Mouse (Mus musculus): ENCODE results near the gene Bhmt2. TPM values are rescaled to one million over a fixed set of nuclear protein-coding genes. Genes with fewer than 3 reads are reported as not detected.

Bhmt2 gene
- total RNA-seq (2021): under 1 TPM; 0.40 to 0.45 TPM
- long read RNA-seq, experiment 1, partial matches to known transcripts: 0 of 1 reads
- long read RNA-seq, experiment 1, other reads (novel, unspliced or antisense): 1 of 1 reads
- long read RNA-seq, experiment 2, partial matches to known transcripts: 0 of 2 reads
- long read RNA-seq, experiment 2, other reads (novel, unspliced or antisense): 0 of 2 reads

DNA sequence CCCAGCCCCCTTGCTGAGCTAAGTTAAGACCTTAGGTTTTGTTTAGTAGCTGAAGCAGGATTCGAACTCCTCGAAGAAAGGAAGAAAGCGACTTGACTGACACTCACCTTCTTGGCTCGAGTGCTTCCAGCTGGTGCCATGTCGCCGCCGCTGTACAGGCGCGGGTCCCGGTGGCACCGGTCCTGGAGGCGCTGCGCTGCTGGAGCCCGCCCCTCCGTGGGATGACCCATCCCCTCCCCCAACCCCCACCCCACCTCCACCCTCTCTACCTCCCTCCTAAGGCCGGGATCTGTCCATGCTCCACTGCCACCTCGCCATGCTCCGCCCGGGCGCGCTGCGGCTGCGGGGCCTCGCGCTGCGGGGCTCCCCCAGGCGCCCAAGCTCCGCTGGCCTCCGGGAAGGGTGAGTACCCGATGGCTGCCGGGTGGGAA lies at the start of gene Bhmt2, which contains the start of gene Dmgdh:
Gene Bhmt2, minus strand, starts transcription at position 172 of the 431 bp plus-strand sequence.
Gene Dmgdh, plus strand, starts transcription at position 303 of the 431 bp plus-strand sequence.
- Histone ChIP-seq H3K4me3 (no peak within 1 kb of the TSS), H3K27ac (no peak within 1 kb of the TSS)
- intact Hi-C loops (cut with DNase I): no loop called here
- TF ChIP-seq CTCF (IDR thresholded peaks at IDR 0.05): no peak
- no peak for DNase-seq (ENCODE audit: extremely low spot score in 1 of 2, low spot score in 2 of 2)

DNA sequence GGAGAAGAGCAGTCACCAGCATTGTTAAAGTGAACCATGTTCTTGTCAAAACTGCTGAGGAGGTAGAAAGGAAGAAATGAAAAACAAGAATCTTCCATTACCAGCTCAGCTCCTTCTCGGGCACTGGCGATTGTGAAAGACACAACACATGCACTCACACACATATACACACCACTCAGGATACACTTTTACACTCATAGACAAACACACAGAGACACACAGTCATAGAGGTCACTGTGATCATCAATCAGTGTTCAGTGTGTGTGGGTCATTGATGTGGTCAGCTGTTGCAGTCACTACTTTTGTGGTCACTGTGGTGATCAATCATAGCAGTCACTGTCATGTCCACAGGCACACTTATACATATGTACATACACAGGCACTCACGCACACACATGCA lies 49.4 kb upstream of the Bhmt2 start:
- no peak for TF ChIP-seq CTCF (IDR thresholded peaks at IDR 0.05)
- intact Hi-C loops (cut with DNase I): loop anchor here (5.0 kb wide), 2 partner anchors 111 to 271 kb away; no protein-coding TSS in a partner anchor
- no peak overlapping the region for H3K4me3 ChIP-seq
- H3K27ac ChIP-seq: no peak overlapping the region
- no peak for DNase-seq (ENCODE audit: extremely low spot score in 1 of 2, low spot score in 2 of 2)

DNA sequence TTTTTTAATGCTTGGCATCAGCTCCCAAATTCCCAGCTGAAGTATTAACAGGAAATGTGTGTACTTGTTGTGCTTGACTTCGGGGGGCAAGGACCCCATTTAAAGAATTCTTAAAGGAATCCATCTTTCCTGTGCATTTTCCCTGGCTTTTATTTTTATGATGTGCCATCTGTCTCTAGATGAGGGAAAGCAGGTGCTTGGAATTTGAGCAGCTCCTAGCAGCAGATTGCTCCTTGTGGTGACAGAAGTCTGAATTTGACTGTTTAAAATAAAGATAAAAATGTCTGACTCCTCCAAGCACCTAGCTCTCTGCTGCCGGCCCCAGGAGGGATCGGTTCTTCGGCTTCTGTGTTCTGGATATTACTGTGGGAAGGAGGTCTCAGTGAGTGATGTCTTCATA lies 47.8 kb upstream of the Bhmt2 start:
- DNase-seq (ENCODE audit: extremely low spot score in 1 of 2, low spot score in 2 of 2): no peak
- intact Hi-C loops (cut with DNase I): loop anchor here (5.0 kb wide), 2 partner anchors 110 to 270 kb away; no protein-coding TSS in a partner anchor
- Histone ChIP-seq H3K4me3 (no peak overlapping the region), H3K27ac (peak overlapping the region; percentile 82)
- TF ChIP-seq CTCF (IDR thresholded peaks at IDR 0.05): peak; percentile 32

DNA sequence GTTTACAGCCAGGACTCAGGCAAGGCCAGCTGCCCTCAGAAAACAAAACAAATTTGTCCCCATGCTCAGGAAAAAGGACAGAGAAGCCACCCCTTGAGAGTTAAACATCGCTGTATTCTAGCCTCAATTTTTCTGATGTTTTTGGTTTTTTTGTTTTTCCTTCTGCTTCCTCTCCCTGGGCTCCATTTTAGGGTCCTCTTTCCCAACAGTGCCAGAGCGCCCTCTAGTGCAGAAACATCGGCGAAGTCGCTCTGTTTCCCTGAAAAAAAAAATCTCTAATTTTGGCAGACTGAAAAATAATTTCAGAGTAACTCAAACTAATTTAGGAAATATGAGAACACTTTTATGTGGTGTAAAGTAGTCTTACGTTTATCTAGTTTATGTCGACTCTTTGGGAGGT lies 44.8 kb upstream of the Bhmt2 start:
- intact Hi-C loops (cut with DNase I): loop anchor here (2.0 to 5.0 kb wide), 3 partner anchors 282 to 968 kb away; no protein-coding TSS in a partner anchor
- Histone ChIP-seq H3K4me3 (peak overlapping the region; percentile 13; the same call in 1 of the 2 replicates), H3K27ac (peak overlapping the region; percentile 66; the same call in 1 of the 2 replicates)
- peak; percentile 88 for TF ChIP-seq CTCF (IDR thresholded peaks at IDR 0.05)
- DNase-seq (ENCODE audit: extremely low spot score in 1 of 2, low spot score in 2 of 2): peak; percentile 45 to 77

DNA sequence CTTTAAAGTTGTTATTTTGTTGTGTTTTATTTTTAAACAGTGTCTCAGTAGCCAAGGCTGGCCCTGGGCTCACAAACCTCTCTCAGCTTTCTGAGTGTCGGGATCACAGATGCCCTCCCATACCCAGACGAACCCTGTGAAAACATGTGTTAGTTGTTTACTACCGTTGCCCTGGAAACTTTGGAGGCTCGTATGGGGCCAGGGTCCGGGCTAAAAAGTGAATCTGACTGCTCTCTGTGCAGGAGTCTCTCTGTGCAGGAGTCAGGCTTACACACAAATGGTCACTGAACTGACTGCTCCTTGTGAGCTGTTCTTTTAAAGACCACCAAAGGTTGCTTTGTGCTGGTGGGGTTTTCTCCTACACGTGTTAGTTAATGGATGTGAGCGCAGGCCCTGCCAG lies 43.0 kb upstream of the Bhmt2 start:
- no peak overlapping the region for H3K27ac ChIP-seq
- no peak overlapping the region for H3K4me3 ChIP-seq
- intact Hi-C loops (cut with DNase I): loop anchor here (5.0 kb wide), 2 partner anchors 280 to 730 kb away; no protein-coding TSS in a partner anchor
- no peak for TF ChIP-seq CTCF (IDR thresholded peaks at IDR 0.05)
- DNase-seq (ENCODE audit: extremely low spot score in 1 of 2, low spot score in 2 of 2): no peak

DNA sequence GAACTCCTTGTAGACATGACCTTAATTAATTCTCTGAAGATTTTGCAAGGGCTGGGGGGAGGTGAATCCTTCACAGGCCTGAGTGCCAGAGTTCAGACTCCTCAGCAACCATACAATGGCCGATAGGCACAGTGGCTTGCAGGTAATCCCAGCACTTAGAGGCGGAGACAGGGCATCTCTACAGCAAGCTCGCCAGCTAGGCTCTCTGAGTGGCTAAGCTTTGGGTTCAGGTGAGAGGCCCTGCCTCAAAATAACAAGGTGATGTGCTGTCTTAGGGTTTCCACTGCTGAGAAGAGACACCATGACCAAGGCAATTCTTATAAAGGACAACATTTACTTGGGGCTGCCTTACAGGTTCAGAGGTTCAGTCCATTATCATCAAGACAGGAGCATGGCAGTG lies 39.7 kb upstream of the Bhmt2 start:
- no peak overlapping the region for H3K4me3 ChIP-seq
- intact Hi-C loops (cut with DNase I): no loop called here
- DNase-seq (ENCODE audit: extremely low spot score in 1 of 2, low spot score in 2 of 2): no peak
- no peak overlapping the region for H3K27ac ChIP-seq
- no peak for TF ChIP-seq CTCF (IDR thresholded peaks at IDR 0.05)

DNA sequence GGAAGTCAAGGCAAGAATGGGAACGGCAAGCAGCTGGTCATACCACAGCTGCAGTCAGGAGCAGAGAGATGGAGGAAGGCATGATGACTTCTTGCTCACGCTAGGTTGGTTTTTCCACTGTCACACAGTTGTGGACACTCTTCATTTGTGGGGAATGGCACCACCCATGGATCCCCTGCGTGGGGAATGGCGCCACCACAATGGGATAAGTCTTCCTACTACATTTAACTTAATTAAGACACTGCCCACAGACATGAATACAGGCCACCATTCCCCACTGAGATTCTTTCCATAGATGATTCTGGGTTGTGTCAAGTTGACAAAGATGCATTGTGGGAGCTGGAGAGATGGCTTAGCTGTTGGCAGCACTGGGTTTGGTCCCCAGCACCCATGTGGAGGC lies 38.3 kb upstream of the Bhmt2 start:
- DNase-seq (ENCODE audit: extremely low spot score in 1 of 2, low spot score in 2 of 2): no peak
- H3K27ac ChIP-seq: no peak overlapping the region
- no peak overlapping the region for H3K4me3 ChIP-seq
- intact Hi-C loops (cut with DNase I): no loop called here
- TF ChIP-seq CTCF (IDR thresholded peaks at IDR 0.05): no peak

DNA sequence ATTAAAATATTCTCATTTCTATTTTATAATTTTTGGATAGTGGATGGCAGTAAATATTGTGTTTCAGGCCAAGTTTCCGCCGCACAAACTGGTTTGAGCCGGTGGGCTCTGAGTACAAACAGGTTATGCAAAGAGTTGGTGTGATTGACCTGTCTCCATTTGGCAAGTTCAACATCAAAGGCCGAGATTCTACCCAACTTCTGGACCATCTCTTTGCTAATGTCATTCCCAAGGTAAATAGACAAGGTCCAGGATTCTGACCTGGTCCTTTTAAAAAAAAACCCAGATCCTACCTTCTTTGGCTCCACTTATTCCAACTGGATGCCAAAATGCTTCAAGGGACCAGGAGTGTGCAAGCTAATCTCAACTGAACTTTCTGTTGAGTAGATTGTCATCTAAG lies 37.1 kb upstream of the Bhmt2 start:
- H3K4me3 ChIP-seq: no peak overlapping the region
- no peak overlapping the region for H3K27ac ChIP-seq
- no peak for DNase-seq (ENCODE audit: extremely low spot score in 1 of 2, low spot score in 2 of 2)
- no peak for TF ChIP-seq CTCF (IDR thresholded peaks at IDR 0.05)
- intact Hi-C loops (cut with DNase I): no loop called here

DNA sequence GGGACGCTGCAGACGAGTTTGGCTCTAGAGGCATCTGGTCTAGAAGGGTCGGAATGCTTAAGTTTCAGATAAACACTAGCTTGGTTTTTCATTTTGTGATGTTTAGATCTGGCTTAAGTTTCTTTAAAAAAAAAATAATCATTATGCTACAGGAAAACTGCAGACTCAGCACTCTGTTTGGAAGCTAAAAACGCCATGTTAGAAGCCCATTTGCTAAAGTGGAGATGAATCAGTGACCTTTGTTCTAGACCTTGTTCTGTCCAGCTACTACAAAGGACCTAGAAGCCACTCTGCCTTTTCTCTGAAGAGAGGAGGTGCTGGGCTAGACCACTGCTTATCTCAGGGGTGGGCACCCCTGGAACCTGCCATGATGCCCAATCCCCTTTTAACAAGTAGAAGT lies 36.2 kb upstream of the Bhmt2 start:
- TF ChIP-seq CTCF (IDR thresholded peaks at IDR 0.05): no peak
- intact Hi-C loops (cut with DNase I): no loop called here
- Histone ChIP-seq H3K27ac (no peak overlapping the region), H3K4me3 (no peak overlapping the region)
- no peak for DNase-seq (ENCODE audit: extremely low spot score in 1 of 2, low spot score in 2 of 2)

DNA sequence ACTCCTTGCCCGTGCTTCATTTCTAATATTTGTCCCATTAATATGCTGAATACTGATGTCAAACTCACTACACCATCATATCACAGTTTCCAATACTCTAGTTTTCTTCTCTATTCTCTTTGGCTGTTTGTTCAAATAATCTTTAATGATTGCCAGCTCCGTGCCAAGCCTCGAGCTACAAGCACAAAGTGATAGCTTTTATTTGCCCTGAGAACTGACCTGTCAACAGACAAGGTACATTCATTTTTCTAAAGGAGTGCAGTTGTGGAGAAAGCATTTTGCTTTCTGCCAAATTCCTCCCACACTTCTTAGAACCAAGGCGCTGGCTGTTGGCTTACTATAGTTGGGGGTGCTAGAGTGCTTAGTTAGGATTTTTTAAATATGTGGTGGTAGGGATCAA lies 33.2 kb upstream of the Bhmt2 start:
- H3K27ac ChIP-seq: no peak overlapping the region
- DNase-seq (ENCODE audit: extremely low spot score in 1 of 2, low spot score in 2 of 2): no peak
- intact Hi-C loops (cut with DNase I): loop anchor here (5.0 kb wide), 1 partner anchor 80 kb away; no protein-coding TSS in a partner anchor
- no peak for TF ChIP-seq CTCF (IDR thresholded peaks at IDR 0.05)
- no peak overlapping the region for H3K4me3 ChIP-seq

DNA sequence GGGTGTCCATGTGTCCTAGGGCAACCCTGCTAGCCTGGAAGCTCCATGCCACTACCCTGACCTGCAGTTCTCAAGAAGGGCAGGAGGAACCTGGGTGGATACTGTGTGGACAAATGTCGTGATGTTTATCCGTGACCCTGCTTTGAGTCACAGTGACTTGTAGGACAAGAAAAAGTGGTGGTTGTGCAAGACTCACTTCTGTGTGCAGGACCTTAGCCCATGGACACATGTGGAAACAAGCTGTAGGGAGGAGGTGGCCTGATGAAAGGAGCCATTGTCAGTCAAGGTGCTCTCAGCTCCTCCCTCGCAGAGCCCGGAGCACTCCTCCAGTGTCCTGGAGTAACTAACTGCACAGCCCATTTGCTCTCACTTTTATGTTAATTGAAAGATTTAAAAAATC lies 31.6 kb upstream of the Bhmt2 start:
- H3K4me3 ChIP-seq: no peak overlapping the region
- no peak for TF ChIP-seq CTCF (IDR thresholded peaks at IDR 0.05)
- no peak overlapping the region for H3K27ac ChIP-seq
- no peak for DNase-seq (ENCODE audit: extremely low spot score in 1 of 2, low spot score in 2 of 2)
- intact Hi-C loops (cut with DNase I): loop anchor here (5.0 kb wide), 1 partner anchor 78 kb away; no protein-coding TSS in a partner anchor

DNA sequence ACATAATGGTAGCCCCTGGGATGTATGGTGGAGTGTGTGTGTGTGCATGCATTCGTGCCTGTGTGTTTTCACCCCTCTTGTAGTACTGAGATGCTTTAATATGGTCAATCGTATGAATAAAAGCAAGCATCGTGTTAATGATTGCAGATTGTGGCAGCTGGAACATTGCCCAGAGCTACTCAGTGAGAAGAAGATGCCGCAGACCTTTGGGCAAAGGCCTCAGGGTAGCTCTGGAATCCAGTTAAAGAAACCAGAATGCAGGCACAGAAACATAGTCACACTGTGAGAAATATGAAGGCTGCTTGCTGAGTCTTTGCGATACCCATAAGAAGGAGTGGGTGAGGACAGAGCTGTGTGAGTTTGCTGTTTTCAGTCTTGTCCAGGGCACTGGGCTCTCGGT lies 24.8 kb upstream of the Bhmt2 start:
- intact Hi-C loops (cut with DNase I): no loop called here
- no peak for TF ChIP-seq CTCF (IDR thresholded peaks at IDR 0.05)
- H3K27ac ChIP-seq: no peak overlapping the region
- no peak overlapping the region for H3K4me3 ChIP-seq
- DNase-seq (ENCODE audit: extremely low spot score in 1 of 2, low spot score in 2 of 2): no peak

DNA sequence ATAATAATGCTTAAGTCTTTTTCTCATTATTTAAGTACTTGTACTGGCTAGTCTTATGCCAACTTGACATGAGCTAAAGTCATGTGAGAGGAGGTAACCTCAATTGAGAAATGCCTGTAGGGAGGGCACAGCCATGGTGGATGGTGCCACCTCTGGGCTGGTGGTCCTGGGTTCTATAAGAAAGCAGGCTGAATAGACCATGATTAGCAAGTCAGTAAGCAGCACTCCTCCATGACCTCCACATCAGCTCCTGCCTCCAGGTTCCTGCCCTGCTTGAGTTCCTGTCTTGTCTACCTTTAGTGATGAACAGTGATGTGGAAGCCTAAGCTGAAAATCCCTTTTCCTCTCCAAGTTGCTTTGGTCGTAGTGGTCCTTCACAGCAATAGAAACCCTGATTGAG lies 16.7 kb upstream of the Bhmt2 start:
- Histone ChIP-seq H3K27ac (no peak overlapping the region), H3K4me3 (no peak overlapping the region)
- intact Hi-C loops (cut with DNase I): no loop called here
- no peak for TF ChIP-seq CTCF (IDR thresholded peaks at IDR 0.05)
- DNase-seq (ENCODE audit: extremely low spot score in 1 of 2, low spot score in 2 of 2): no peak

Data from left cerebral cortex, adult 2 months (tissue).